Mouse (Mus musculus) CD4-positive, CD25-positive, alpha-beta regulatory T cell, adult 2 months (primary cell): ENCODE measurements at regions not wholly inside any gene's neighbourhood (a gene's known extent, or its start where the extent isn't known, plus 50 kb on each side); places are given as distances from the start of the nearest gene placed in this dataset.

Experiments
- DNase-seq: peaks from one replicate; pipeline ENCODE4 v3.0.0-alpha.2; 2012; ENCODE audit warnings: low read depth, low spot score

DNA sequence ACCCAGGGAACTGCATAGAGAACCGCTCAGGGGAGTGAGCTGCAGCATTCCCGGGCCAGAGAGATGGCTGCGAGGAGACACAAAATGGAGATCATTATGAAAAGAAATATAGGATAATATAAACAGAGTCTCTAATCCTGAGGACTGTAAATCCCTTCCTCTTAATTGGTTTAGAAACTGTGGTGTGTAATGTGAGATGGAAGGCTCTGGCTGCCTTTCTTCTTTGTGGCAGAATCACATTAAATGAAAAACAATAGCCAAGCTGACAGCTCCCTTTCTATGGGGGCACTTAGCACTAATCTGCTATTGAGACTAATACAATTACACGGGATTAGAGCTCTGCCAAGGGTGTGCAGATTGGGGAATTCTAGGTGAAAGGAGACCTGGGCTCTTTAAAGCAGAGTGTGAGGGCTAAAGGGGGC lies 288.0 kb downstream of the Icos start:
- no peak for DNase-seq

DNA sequence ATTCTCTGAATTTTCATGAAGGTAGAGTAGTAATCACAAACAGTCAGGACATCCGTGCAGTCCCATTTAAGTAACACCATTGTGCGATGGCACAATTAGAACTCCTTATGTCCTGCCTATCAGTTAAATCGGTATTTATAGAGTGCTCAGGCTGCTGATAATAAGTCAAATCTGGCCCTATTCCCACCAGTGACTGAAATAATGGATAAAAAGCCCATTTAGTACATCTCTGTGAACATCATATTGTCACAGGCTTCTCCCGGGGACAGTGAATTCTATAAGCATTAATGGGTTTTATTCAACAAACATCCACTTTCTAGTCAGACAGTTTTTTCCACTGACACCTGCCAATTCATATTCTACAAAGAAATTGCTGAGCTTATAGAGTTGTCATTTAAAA lies 296.1 kb downstream of the Icos start:
- no peak for DNase-seq

GRCm38 (mm10) chr1:61274244-61274643 lies 296.5 kb downstream of the Icos start:
- no peak for DNase-seq

DNA sequence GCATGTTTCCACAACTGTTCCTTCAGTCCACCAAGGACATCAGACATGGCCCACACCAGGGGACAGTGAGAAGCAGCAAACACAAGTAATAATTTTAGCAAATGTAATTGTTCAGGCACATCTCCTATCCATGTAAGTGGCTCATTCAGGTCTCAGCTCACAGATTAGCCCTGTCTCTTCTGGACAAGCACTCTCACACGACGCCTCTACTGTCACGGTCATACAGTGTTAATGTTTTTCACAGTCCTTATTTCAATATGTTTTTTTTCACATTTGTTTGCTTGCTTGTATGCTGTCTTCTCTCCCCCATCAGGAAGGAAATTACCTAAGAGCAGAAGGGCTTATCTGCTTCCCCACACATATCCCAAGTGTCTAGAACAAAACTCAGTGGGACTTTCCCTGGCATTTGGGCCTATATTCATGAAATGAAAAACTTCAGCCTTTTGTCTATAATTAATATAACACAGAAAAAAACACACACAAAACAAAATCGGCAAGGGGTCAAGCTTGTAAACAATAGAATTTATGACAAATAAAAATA lies 299.5 kb downstream of the Icos start:
- DNase-seq = no peak

DNA sequence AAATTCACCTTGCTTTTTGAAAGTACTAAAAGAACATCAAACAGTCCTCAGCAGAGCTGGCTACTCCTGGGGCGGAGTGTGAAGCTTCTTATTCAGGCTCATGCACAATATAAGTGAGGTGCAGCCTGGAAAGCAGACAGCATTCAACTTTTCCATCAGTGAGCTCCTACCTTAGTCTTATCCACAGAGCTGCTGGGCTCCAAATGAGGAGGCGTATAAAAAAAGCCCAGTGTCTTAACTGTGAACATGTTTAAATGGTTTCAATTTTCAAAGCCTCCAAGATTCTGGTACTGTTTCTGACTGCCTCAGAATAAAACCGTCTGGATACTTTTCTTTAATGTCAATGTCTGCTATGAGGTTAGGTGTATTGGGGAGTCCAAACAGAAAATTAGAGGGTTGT lies 310.5 kb downstream of the Icos start:
- no peak for DNase-seq

GRCm38 (mm10) chr1:61288946-61289345 lies 311.2 kb downstream of the Icos start:
- no peak for DNase-seq

DNA sequence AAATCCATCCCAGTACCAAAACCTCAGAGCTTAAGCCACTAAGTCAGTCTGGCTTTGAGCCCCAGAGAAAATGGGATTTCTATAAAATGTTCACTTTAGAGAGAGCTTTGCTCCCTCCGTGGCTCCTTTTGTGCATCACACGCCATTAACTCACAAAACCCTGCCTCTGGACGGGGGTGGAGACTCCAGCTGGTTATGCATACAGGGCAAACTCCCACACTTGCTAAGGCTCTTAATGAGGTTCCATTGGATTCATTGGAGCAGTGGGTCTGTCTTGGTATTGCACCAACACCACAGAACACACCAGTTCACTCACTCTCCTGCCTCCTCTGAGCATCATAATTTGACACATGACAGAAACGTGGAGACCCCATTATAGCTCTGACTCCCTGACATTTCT lies 311.8 kb downstream of the Icos start:
- DNase-seq = no peak

- DNase-seq = no peak
Observed at GRCm38 (mm10) chr1:61293106-61293505, 315.4 kb downstream of the Icos start.

GRCm38 (mm10) chr1:61295219-61295618 lies 317.5 kb downstream of the Icos start:
- DNase-seq = no peak

DNA sequence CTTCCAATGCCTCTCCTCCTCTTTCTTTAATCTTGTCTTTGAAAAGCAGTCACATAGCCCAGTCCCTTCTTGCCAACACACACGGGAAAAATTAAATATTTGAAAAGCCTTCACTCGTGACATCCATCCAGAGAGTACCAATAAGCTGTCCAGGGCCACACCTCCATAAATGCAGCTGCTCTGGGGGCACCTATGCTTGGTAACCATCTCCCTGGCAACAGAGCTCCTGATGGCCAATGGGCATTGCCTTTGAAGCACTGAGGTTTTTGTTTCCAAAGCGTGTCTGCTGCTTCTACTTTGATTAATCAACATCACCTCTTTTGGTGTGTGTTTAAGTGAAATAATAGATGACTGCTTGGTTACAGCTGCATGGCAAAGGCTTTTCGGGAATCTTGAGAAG lies 319.1 kb downstream of the Icos start:
- no peak for DNase-seq

DNA sequence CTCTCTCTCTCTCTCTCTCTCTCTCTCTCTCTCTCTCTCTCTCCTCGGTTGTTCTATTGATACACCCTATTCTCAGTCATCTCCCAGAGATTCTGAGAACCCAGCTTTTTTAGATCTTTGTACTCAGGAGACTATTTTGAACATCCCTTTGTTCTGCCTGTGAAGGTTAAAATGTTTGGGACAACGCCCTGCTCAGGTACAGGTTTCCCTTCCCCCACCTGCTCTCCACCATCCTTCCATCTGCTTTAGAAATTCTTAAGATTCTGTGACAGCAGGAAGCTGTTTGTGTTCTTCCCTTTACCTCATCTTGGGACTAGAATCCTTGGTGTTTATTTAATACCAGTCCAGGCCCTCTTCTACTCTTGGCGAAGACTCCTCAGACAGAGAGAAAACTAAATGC lies 319.6 kb downstream of the Icos start:
- no peak for DNase-seq

DNA sequence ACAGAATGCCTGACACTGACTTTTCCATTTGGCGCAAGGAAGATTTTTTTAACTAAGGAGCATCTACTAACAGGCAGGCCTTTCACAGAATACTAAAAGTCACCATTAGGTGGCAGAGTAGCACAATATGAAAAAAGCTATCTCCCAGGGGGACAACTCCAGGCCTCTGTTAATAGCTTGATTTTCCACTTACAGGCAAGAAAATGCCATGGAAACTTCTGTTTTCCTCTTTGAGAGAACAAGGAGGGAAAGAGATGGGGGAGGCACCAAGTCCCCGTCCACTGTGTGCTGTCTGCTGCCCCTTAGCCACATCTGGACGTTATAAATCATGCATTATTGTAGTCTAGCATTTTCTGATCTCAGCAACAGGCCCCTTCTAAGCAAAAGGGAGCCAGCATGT lies 320.3 kb downstream of the Icos start:
- DNase-seq = peak; percentile 36

DNA sequence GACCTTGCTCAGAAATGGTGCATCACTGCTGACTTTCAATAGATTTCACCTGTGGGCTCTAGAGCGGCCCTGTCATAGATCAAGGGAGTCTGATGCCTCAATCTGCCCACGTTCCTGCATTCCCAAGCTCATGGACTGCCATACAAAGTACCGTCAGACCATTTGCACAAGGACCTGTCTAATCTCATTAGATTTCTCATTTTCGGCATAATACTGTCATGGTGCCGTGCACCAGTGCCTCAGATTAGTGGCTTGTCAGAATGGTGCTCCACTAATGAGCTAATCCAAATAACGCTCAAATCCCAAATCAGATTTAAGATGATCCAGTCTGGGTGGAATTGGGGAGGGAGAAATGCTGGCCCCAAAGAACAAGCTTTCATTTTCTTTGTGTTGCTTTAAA lies 321.1 kb downstream of the Icos start:
- no peak for DNase-seq

DNA sequence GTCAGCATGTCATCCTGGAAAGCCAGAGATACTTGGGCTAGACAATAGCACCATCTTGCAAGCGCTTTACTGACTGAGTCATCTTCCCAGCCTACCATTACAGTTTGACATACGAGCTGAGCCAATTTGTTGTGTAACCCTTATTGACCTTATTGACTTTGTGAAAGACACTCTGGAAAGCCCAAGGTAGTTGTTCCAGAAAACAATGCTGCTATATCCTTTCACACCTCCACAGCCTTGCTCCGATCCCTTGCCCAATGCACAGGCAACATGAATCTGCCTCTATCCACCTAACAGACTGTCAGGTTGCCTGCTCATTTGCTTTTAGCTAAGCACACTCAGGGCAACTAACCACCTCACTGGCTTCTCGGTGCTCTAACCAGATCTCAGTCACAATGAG lies 322.8 kb downstream of the Icos start:
- DNase-seq = no peak

DNA sequence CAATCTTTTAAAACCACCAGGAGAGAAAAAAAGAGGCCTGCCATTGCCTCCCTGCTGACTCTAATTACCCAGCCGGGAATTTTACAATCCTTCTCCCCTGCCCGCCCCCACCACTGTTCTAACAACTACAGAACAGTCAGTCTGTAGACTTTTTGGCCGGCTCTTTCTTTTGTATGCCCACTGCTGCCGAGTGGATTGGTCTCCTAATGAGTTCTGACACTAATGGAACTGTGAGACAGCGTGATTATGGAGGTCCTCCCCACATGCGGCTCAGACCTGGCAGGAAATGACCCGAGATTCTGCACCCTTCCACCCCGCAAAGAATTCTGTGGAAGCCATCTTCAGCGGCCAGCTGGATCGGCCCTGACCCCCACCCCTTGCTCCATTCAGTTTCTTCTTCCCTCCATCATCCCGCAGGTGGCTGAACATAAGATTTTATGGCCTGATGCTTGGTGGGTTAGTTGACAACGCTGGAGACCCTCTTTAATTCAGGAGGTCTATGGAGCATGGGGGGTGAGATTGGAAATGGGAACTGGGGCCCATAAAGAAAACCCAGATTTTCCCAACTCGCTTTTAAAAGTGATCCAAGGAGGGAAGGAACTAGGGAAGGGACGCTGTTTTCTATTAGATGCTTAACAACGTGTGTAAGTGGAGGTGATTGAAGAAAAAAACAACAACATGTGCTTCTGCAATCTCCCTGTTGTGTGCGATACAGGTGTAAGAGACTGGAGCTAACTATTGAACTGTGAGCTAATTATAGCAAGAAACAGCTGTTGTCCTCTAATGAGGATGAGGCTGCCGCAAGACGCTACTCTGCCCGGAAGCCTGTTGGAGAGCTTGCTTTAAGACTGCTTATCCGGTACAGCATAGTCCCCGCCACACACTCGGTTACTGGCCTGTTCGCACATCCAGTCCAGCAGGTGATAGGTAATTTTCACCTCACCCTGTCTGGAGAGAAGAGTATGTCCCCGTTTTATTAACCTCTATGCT lies 323.6 kb downstream of the Icos start:
- no peak for DNase-seq

- no peak for DNase-seq
Observed at GRCm38 (mm10) chr1:61302570-61303071, 324.9 kb downstream of the Icos start.

GRCm38 (mm10) chr1:61306296-61306695 lies 328.6 kb downstream of the Icos start:
- no peak for DNase-seq

GRCm38 (mm10) chr1:61309563-61309962 lies 329.1 kb upstream of the Pard3b start:
- DNase-seq = no peak

GRCm38 (mm10) chr1:61310063-61310760 lies 328.4 kb upstream of the Pard3b start:
- DNase-seq = no peak

DNA sequence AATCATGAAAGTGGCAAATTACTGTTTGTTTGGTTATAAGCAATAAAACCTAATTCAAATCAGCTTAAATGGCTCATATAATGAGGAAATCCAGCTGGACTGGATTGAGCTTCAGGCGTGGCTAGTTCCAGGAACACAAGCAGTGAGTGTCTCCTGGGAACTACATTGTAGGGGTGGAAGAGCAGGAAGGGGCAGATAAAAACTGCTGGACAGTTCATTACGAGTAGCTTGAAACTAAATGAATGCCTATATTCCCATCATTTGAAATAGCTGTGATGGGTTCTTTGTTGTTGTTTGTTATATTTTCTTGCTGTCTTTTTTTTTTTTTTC lies 327.9 kb upstream of the Pard3b start:
- DNase-seq = no peak

- DNase-seq = no peak
Observed at GRCm38 (mm10) chr1:61313196-61313595, 325.4 kb upstream of the Pard3b start.

DNA sequence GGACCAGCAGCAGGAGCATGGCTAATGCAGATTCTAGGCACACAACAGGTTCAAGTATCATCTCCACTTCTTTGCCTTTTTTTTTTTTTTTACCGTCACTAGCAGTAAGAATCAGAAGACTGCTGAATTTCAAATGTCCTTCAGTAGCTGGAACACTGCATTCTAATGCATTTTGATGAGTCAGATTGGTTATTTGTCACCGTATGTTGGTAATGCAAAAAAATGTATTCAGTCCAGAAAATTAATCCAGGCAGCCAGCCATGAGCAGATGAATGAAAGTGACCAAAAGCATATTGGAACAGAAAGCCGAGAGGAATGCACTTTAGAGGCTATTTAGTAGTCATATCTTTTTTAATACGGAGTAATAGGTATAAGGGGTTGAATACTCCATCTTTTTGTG lies 322.4 kb upstream of the Pard3b start:
- DNase-seq = no peak

DNA sequence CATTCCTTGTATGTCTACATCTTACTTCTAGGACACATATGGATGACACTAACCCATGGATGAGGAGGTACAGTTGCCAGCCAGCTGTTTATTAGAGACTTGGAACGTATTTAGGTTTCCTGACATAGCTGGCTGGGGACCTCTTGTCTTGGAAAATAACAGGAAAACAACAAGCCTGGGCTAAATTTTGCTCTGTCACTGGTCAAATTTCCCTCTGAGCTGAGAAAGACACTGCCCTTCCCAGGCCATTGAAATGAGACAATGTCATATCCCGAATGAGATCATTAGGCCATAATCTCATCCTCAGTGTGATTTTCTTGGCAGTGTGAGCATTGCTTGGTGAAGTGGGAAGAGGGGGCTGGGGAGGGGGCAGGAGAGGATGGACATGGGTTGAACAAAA lies 321.9 kb upstream of the Pard3b start:
- no peak for DNase-seq
